Mouse (Mus musculus) neural tube, embryonic 15.5 days (tissue): ENCODE data around the gene Pdzd2. TPM values are rescaled to one million over a fixed set of nuclear protein-coding genes. Genes with fewer than 3 reads are reported as not detected.

Experiments used
- ATAC-seq: fragments of 200-750 bp; cut with Nextera tagmentation; 2 replicates; pipeline ENCODE4 v1.8.0; 2017; ENCODE audit warnings: mild to moderate bottlenecking, moderate TSS enrichment, moderate library complexity; ENCODE audit not compliant: low FRiP score
- H3K27ac ChIP-seq: fragments of 300-500 bp; sonication (generic); replicated peaks from 2 replicates; pipeline ENCODE4 v1.5.1; 2015; ENCODE audit warnings: mild to moderate bottlenecking, inconsistent platforms
- H3K27me3 ChIP-seq: fragments of 300-500 bp; sonication (generic); replicated peaks from 2 replicates; pipeline ENCODE4 v1.6.1; 2015; ENCODE audit warnings: inconsistent platforms
- H3K36me3 ChIP-seq: fragments of 300-500 bp; sonication (generic); 2 replicates; pipeline ENCODE4 v1.6.1; 2015; ENCODE audit warnings: inconsistent platforms
- H3K4me1 ChIP-seq: fragments of 300-500 bp; sonication (generic); 2 replicates; pipeline ENCODE4 v1.6.1; 2015; ENCODE audit warnings: inconsistent platforms
- H3K4me2 ChIP-seq: fragments of 300-500 bp; sonication (generic); 2 replicates; pipeline ENCODE4 v1.6.1; 2015; ENCODE audit warnings: inconsistent platforms, mild to moderate bottlenecking, moderate library complexity
- H3K4me3 ChIP-seq: fragments of 300-500 bp; sonication (generic); replicated peaks from 2 replicates; pipeline ENCODE4 v1.5.1; 2015; ENCODE audit warnings: mild to moderate bottlenecking, inconsistent platforms
- H3K9ac ChIP-seq: fragments of 300-500 bp; sonication (generic); replicated peaks from 2 replicates; pipeline ENCODE4 v1.6.1; 2015; ENCODE audit warnings: mild to moderate bottlenecking, inconsistent platforms
- H3K9me3 ChIP-seq: fragments of 300-500 bp; sonication (generic); replicated peaks from 2 replicates; pipeline ENCODE4 v1.6.1; 2016; ENCODE audit warnings: inconsistent platforms
- WGBS: fragments of 180-500 bp; shearing (Covaris S2); methylation state at CpG from one replicate; pipeline ENCODE4 v1.1.7; 2015; ENCODE audit warnings: mixed read lengths; 5-methylcytosine and 5-hydroxymethylcytosine counted together
- polyA plus RNA-seq: library from polyadenylated mRNA; unstranded; fragments of >200 nt; fragmentation: Nextera tagmentation; extraction: Ambion mirVana; gene quantifications from 2 replicates; pipeline ENCODE4 v1.2.1, GENCODE M21; 2015

The Pdzd2 gene
- polyA plus RNA-seq, 1 experiment from 2014 or later: 16.7 TPM

GRCm38 (mm10) chr15:12758461-12758860, 18.7 kb upstream of the Pdzd2 start:
- WGBS: 45% methylated on average over 5 of the region's 5 CpGs
- no peak overlapping the region for H3K27ac ChIP-seq
- no peaks in the 10 kb centered on the region for H3K9me3 ChIP-seq
- no peak overlapping the region for H3K4me3 ChIP-seq
- H3K4me2 ChIP-seq: no peak overlapping the region
- no peaks in the 10 kb centered on the region for H3K27me3 ChIP-seq
- no peak for ATAC-seq
- no peak overlapping the region for H3K9ac ChIP-seq
- 0 out of 2 replicates have a peak, but pooled peaks cover 10% of the 10 kb centered on the region for H3K4me1 ChIP-seq
- no peaks in the 10 kb centered on the region for H3K36me3 ChIP-seq

- H3K36me3 ChIP-seq: no peaks in the 10 kb centered on the region
- no peak for ATAC-seq
- 95% methylated on average over 1 of the region's 1 CpGs for WGBS
- H3K9ac ChIP-seq: no peak overlapping the region
- H3K27me3 ChIP-seq: no peaks in the 10 kb centered on the region
- H3K4me1 ChIP-seq: peaks cover 8% of the 10 kb centered on the region
- no peak overlapping the region for H3K27ac ChIP-seq
- no peak overlapping the region for H3K4me2 ChIP-seq
- H3K4me3 ChIP-seq: no peak overlapping the region
- no peaks in the 10 kb centered on the region for H3K9me3 ChIP-seq
These were observed 18.0 kb upstream of the Pdzd2 start for GRCm38 (mm10) chr15:12757757-12758156.

- no peak overlapping the region for H3K9ac ChIP-seq
- H3K27ac ChIP-seq: no peak overlapping the region
- H3K4me3 ChIP-seq: no peak overlapping the region
- H3K27me3 ChIP-seq: no peaks in the 10 kb centered on the region
- ATAC-seq: no peak
- WGBS: 68% methylated on average over 4 of the region's 4 CpGs
- peaks cover 3% of the 10 kb centered on the region for H3K4me1 ChIP-seq
- H3K9me3 ChIP-seq: no peaks in the 10 kb centered on the region
- H3K4me2 ChIP-seq: no peak overlapping the region
- H3K36me3 ChIP-seq: no peaks in the 10 kb centered on the region
These were observed 13.5 kb upstream of the Pdzd2 start for GRCm38 (mm10) chr15:12753201-12753600.

GRCm38 (mm10) chr15:12750963-12751362, 11.2 kb upstream of the Pdzd2 start:
- H3K4me2 ChIP-seq: no peak overlapping the region
- no peak for ATAC-seq
- H3K4me1 ChIP-seq: peaks cover 3% of the 10 kb centered on the region
- H3K9me3 ChIP-seq: no peaks in the 10 kb centered on the region
- H3K9ac ChIP-seq: no peak overlapping the region
- WGBS: 91% methylated on average over 8 of the region's 8 CpGs
- no peak overlapping the region for H3K4me3 ChIP-seq
- no peaks in the 10 kb centered on the region for H3K36me3 ChIP-seq
- H3K27ac ChIP-seq: no peak overlapping the region
- no peaks in the 10 kb centered on the region for H3K27me3 ChIP-seq

DNA sequence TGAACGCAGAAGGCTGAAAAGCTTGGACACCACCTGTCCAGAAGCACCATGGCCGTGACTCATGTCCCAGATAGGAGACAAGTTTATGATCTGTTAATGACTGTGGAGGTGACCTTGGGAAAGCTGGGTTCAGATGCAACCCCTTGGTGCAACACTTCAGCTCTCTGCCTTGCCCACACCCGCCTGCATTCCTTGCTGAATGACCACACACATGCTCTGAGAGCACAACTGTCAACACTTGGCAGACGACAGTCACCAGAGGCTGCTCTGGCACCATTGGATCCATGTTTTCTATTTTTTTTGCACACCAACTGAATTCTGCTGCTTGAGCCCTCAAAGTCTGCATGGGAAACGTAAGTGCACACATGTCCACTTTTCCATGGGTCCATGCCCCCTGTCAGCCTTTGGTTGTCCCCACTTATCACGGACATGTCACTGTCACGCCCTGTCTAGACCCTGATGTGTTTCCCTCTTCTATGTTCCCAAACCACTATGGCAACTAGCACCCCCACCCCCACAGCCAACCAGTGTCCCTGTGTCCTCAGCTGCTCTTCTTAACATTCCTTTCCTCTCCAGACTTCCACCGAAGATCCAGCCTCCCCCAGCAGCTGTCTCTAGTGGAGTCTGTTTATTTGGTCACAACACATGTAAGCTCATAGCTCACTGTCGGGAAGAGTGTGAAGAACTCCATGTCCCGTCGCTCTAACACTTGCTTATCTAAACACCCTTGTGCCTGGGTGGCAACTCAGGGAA, 10.0 kb upstream of the Pdzd2 start:
- 88% methylated on average over 11 of the region's 11 CpGs for WGBS
- Histone ChIP-seq H3K4me3 (no peak overlapping the region), H3K27ac (no peak overlapping the region), H3K9ac (no peak overlapping the region), H3K9me3 (no peaks in the 10 kb centered on the region), H3K27me3 (no peaks in the 10 kb centered on the region), H3K36me3 (no peaks in the 10 kb centered on the region), H3K4me2 (no peak overlapping the region), H3K4me1 (peaks cover 3% of the 10 kb centered on the region)
- no peak for ATAC-seq

DNA sequence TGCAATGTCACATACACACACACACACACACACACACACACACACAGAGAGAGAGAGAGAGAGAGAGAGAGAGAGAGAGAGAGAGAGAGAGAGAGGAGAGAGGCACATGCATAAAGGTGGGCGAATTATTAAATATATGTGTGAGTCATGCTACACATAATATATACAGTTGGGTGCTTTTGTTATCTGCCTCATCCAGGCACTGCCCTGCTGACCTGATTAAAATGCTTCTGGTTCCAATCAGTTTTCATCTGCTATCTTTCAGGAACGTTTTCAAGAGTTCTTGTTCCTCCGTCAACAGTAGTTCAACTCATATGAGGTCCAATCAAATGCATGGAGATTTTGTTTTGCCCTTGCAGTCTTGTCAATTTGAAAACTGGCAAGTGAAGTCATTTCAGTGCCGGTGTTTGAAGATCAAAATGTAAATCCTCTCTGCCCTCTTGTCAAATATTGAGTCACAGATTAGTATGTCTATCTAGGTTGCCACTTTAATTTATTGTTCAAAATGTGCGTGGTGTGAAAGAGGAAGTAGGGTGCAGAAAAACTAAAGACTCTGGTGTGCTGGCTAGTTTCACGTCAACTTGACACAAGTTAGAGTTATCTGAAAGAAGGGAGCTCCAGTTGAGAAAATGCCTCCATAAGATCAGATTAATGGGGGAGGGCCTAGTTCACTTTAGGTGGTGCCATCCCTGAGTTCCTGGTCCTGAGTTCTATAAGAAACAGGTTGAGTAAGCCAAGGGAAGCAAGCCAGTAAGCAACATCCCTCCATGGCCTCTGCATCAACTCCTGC, 2.6 kb upstream of the Pdzd2 start:
- Histone ChIP-seq H3K4me2 (no peak overlapping the region), H3K4me3 (no peak overlapping the region), H3K27ac (no peak overlapping the region), H3K9me3 (no peaks in the 10 kb centered on the region), H3K4me1 (peaks cover 21% of the 10 kb centered on the region), H3K9ac (no peak overlapping the region), H3K36me3 (no peaks in the 10 kb centered on the region), H3K27me3 (0 out of 2 replicates have a peak, but pooled peaks cover 2% of the 10 kb centered on the region)
- no peak for ATAC-seq
- WGBS: 92% methylated on average over 6 of the region's 6 CpGs

DNA sequence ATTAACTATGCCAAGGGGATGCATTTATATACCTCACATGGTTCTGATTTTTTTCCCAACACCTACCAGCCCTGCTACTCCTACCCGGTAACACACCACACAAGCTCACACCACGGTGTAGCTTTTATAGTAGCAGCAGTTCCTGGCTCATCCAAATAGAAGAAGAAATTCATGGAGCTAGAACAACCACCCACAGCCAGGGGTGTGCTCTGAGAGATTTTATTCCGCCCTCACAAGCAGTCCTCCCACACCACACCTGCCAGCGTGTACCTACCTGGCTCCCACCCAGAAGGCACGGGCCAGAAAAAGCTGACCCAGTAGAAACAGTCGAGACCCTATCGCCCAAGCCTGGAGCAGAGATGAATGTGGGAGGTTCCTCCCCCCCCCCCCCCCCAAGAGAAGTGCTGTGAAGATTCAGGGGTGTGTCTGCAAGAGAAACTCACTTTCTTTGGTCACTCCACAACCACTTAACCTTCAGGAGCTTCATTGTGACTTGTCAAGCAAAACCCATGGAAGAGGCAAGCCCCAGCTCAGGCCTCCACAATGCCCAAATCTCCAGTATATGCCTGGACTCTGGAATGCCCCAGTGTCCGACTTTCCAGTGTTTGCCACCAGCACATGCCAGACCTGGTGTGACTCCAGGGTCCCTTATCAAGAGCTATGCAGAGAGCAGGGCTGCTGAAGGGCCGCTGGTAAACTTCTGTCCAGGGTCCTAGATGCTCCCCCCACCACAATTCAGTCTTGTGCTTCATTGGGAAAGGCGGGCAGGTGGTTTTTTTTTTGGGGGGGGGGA, 1.2 kb downstream of the Pdzd2 start:
- H3K27me3 ChIP-seq: 0 out of 2 replicates have a peak, but pooled peaks cover 2% of the 10 kb centered on the region
- H3K4me2 ChIP-seq: peak overlapping the region; percentile 75
- peak overlapping the region; percentile 75 for H3K4me3 ChIP-seq
- WGBS: 31% methylated on average over 10 of the region's 10 CpGs
- no peaks in the 10 kb centered on the region for H3K36me3 ChIP-seq
- no peaks in the 10 kb centered on the region for H3K9me3 ChIP-seq
- H3K27ac ChIP-seq: no peak overlapping the region
- H3K4me1 ChIP-seq: peaks cover 21% of the 10 kb centered on the region
- no peak for ATAC-seq
- H3K9ac ChIP-seq: peak overlapping the region; percentile 73

DNA sequence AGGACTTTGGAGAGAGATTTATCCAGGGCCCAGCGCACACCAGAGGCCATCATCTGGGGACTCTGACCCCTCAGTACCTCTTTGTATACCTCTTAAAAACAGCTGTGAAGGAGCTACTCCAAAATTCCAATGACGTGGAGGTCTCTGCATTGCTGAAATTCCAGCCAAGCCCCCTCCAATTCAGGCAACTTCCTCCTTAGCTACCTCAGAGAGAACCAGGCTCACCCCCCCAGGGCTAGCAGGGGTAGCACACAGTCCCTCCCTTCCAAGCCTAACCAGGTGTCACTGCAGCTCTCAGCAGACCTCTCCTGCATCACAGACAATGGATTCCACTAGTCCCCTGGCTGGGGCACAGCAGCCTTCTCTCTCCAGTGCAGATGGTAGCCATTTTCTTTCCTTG, 4.5 kb downstream of the Pdzd2 start:
- Histone ChIP-seq H3K4me2 (no peak overlapping the region), H3K27ac (no peak overlapping the region), H3K4me3 (no peak overlapping the region), H3K9me3 (no peaks in the 10 kb centered on the region), H3K9ac (no peak overlapping the region), H3K4me1 (peaks cover 15% of the 10 kb centered on the region), H3K36me3 (no peaks in the 10 kb centered on the region), H3K27me3 (0 out of 2 replicates have a peak, but pooled peaks cover 2% of the 10 kb centered on the region)
- WGBS: 50% methylated on average over 2 of the region's 2 CpGs
- no peak for ATAC-seq

DNA sequence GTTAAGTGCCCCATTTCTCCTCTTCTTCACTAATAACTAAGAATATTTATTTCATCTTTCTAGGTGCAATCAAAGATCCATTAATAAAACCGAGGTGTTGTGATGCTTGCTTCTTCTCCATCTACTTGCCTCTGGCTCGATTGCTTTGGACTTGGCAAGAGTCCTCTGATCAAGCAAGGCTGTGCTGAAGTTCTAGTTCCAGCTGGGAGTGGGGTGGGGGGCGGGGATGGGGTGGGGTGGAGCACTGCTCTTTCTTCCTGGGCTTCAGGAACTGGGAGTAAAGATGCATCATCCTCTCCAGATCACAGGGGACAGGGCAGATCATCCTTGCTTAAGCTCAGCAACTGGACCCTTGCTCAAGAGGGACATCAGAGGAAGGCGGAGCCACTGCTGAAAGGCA, 5.5 kb downstream of the Pdzd2 start:
- no peak overlapping the region for H3K4me2 ChIP-seq
- no peak overlapping the region for H3K27ac ChIP-seq
- H3K27me3 ChIP-seq: 0 out of 2 replicates have a peak, but pooled peaks cover 2% of the 10 kb centered on the region
- WGBS: 68% methylated on average over 4 of the region's 4 CpGs
- H3K9me3 ChIP-seq: no peaks in the 10 kb centered on the region
- no peak for ATAC-seq
- no peaks in the 10 kb centered on the region for H3K36me3 ChIP-seq
- H3K9ac ChIP-seq: no peak overlapping the region
- H3K4me3 ChIP-seq: no peak overlapping the region
- peaks cover 10% of the 10 kb centered on the region for H3K4me1 ChIP-seq

DNA sequence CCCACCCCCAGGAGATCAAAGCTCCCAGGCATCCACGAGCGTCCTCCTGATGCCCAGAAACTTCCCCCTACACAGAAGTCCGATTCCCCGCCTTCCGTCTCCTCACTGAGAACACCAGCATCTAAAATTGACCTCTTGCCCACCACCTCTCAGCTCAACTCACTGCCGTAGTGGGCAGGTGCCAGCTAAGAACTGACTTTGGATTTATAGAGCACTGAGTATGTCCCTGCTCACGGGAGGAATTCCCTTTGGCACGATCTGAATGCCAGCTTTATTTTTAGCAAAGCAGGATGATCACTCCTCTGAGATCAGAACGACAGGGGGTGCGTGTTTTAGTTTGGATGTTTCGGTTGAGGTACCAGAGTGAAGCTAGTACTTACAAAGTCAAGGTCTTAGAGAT, 7.1 kb downstream of the Pdzd2 start:
- no peak for ATAC-seq
- 0 out of 2 replicates have a peak, but pooled peaks cover 2% of the 10 kb centered on the region for H3K27me3 ChIP-seq
- WGBS: 75% methylated on average over 11 of the region's 11 CpGs

DNA sequence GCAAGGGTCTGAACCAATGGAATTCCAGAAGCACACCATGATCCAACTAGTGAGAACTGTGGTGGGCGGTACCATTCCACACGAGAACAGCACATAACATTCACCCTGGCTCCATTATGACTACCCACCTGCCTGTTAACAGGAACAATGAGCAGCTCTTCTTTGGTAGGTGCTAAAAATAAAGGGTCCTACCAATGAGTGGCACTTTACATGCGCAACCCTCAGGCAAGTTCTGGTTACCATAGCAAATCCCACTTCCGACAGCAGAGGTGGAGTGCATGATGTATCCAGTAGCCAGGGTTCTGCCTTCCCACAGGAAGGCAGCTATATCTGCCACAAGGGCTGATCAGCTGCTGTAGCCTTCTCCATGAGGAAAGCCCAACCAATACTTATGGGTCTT, 11.3 kb downstream of the Pdzd2 start:
- WGBS: 86% methylated on average over 4 of the region's 4 CpGs

More for the DNA sequence above, 7.1 kb downstream of the Pdzd2 start:
- no peak overlapping the region for H3K4me2 ChIP-seq
- peaks cover 3% of the 10 kb centered on the region; the same call in 1 of the 2 replicates for H3K4me1 ChIP-seq
- no peak overlapping the region for H3K9ac ChIP-seq
- no peak overlapping the region for H3K27ac ChIP-seq
- no peaks in the 10 kb centered on the region for H3K36me3 ChIP-seq
- no peaks in the 10 kb centered on the region for H3K9me3 ChIP-seq
- H3K4me3 ChIP-seq: no peak overlapping the region

More for the DNA sequence above, 11.3 kb downstream of the Pdzd2 start:
- no peaks in the 10 kb centered on the region for H3K27me3 ChIP-seq
- no peak for ATAC-seq
- no peak overlapping the region for H3K4me3 ChIP-seq
- no peak overlapping the region for H3K9ac ChIP-seq
- H3K9me3 ChIP-seq: no peaks in the 10 kb centered on the region
- H3K27ac ChIP-seq: no peak overlapping the region
- H3K4me1 ChIP-seq: peaks cover 3% of the 10 kb centered on the region; the same call in 1 of the 2 replicates
- no peaks in the 10 kb centered on the region for H3K36me3 ChIP-seq
- no peak overlapping the region for H3K4me2 ChIP-seq
